Mouse (Mus musculus): ENCODE measurements around the gene Faap20.

DNA sequence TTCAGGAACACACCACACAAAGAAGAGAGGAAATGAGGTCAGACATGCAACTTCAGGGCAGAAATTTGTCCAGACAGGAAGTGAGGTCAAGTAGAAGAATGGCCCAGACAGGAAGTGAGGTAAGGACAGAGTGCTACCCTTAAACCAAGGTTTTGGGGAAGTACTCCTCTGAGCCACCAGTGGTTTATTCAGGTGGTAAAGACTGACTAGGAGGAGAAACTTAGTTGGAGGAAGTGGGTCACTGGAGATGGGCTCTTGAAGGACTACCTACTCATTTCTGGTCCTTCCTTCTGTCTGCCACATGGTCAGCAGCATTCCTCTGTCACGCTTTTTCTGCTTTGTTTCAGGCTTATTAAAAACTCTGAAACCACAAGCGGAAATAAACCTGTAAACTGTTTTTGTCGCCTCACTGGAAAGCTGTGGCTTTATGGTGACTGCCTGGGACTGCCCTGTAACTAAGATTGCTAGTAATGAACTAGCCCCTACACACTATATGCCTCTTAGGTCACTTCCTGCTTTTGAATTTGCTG is 48.7 kb upstream of the Faap20 start:
- TF ChIP-seq POLR2A (IDR thresholded peaks at IDR 0.05; ENCODE audit: extremely low read depth, insufficient read depth, low read length) (no peak), CTCF (IDR thresholded peaks at IDR 0.05; ENCODE audit: extremely low read depth, insufficient read depth, low read length) (no peak)

Data from cortical plate, adult 2 months (tissue).